Mouse (Mus musculus): ENCODE data around the gene Sos2. TPM values are rescaled to one million over a fixed set of nuclear protein-coding genes. Genes with fewer than 3 reads are reported as not detected.

The Sos2 gene
- total RNA-seq, 2 experiments from 2014 or later: 31.5 to 37.3 TPM

DNA sequence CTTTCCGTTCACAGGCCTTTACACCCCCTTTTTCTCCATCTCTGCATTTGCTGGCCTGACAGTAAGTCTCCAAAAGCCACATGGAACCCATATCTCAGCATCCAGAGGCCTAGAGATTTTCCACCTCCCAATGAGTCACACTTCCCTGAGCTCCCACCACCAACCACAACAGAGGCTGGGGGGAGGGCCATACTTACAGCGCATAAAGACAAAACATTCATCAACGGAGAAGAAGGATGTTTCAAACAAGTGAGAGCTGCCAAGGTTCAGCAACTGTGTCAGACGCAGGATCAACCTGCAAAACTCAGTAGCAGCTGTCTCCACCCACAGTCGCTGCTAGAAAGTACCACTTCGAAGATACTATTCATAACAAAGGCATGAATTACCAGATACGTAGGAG is 142.3 kb downstream of the Sos2 start:
- H3K4me3 ChIP-seq: no peak overlapping the region
- H3K27ac ChIP-seq: 0 out of 2 replicates have a peak overlapping the region, but pooled peaks have one; percentile 79
- no peak for TF ChIP-seq CTCF (conservative IDR thresholded peaks at IDR 0.05)
- peak; percentile 20 to 23 for DNase-seq (ENCODE audit: low spot score in 2 of 2)

DNA sequence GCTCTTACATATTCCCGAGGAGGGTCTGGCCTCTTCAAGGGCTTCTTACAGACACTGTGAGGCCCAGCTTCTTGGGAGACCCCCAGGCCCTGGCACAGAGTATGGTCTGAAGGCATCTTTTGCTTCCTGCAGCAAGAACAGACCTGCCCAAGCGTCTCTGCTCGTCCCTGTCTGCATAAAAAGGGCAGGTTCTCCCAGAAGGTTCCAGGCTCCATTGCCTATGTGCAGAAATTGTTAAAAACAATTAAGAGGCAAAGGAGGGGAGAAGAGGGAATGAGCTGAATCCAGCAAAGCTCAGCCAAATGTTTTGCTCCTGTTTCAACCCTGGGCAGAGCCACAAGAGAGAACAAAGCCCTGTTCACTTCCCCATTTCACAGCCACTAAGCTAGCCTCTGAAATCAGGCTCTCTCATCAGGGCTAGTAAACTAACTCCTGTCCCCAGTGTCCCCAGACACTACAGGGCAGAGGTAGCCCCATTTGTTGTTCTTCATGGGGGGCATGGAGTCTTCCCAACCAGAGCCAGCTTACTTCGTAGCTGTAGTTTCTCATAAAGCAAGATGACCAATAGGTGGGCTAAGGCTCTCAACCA is 143.2 kb downstream of the Sos2 start:
- peak overlapping the region; percentile 79 for H3K27ac ChIP-seq
- DNase-seq (ENCODE audit: low spot score in 2 of 2): no peak
- no peak for TF ChIP-seq CTCF (conservative IDR thresholded peaks at IDR 0.05)
- no peak overlapping the region for H3K4me3 ChIP-seq

DNA sequence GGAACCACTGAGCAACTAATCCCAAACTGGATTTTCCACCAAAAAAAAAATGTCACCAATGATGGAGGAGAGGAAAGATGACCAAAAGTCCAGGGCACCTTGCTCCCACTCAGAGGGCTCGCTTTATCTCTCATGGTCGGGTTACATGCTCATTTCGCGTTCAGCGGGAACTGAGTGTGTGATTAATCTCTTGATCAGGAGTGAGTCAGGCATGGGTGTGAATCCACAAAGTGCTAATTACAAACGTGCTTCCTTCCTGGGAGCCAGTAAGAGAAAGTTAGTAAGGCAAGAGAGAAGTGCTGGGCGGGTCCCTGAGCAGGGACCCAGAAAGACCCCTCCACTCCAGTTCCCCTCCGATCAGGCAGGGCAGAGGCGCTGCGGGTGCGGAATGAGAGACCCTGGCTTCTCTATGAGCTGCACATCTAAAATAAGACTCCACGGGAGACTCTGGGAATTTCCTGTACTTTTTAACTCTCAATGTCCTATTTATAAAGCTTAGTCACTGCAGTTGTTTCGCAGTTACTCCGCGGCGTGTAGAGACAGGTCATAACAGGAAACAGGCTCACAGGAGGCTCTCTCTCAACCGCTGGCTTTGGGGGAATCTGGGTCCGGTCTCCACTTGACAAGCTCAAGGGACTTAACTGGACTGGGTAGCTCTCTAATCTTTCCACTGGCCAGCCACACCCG is 143.8 kb downstream of the Sos2 start:
- DNase-seq (ENCODE audit: low spot score in 2 of 2): no peak
- Histone ChIP-seq H3K27ac (peak overlapping the region; percentile 79), H3K4me3 (peak overlapping the region; percentile 23)
- TF ChIP-seq CTCF (conservative IDR thresholded peaks at IDR 0.05): no peak

GRCm38 (mm10) chr12:69537243-69537674 is 144.4 kb downstream of the Sos2 start:
- Histone ChIP-seq H3K4me3 (peak overlapping the region; percentile 23), H3K27ac (peak overlapping the region; percentile 79)
- no peak; the same call in 1 of the 2 replicates for TF ChIP-seq CTCF (conservative IDR thresholded peaks at IDR 0.05)
- DNase-seq (ENCODE audit: low spot score in 2 of 2): no peak

DNA sequence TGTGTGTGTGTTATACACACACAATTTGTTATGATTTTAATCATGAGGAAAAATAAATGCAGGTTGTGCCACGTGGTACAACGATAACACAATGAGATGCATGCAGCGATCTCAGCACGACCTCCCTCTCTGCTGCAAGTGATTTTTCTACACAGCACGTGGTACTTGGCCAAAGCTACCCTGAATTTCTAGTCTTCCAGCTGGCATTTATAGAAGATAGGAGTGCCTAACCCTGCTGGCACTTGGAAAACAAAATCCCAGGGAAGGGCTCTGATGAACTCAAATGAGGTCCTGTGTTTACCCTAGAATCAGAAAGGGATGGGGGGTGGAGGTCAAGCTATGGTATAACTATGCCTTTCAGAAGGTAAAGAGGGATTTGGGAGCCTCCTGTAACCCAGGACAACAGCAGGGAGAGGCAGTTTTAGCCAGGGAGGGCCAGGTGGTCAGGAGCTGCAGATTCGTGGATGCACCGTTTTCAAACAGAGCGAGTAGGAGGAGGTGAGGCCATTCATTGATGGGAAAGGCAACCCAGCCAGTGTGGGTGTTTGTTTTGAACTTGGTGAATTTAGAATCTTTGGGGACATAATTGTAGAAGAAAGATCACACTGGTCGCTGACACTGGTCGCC is 144.9 kb downstream of the Sos2 start:
- Histone ChIP-seq H3K27ac (peak overlapping the region; percentile 79), H3K4me3 (no peak overlapping the region; the same call in 1 of the 2 replicates)
- TF ChIP-seq CTCF (conservative IDR thresholded peaks at IDR 0.05): no peak
- DNase-seq (ENCODE audit: low spot score in 2 of 2): no peak

Small RNA genes lying within 50 kb of the gene (microRNA-seq; reads per million reads assigned to microRNA genes)
- gene Gm23018: 0 reads per million in 2 experiments

Other genes starting within 250 kb of the Sos2 start
- gene Vcpkmt, start 98.8 kb downstream of the Sos2 start, total RNA-seq (2021): 10 to 100 TPM; 18.1 TPM
- gene L2hgdh, start 43.0 kb upstream of the Sos2 start, total RNA-seq (2021): 10 to 100 TPM; 14.9 to 17.9 TPM
- gene Atp5s, start 43.1 kb upstream of the Sos2 start, total RNA-seq (2021): 10 to 100 TPM; 30.0 to 33.3 TPM
- 10 to 100 TPM; 21.5 to 27.4 TPM for gene Cdkl1, start 109.4 kb upstream of the Sos2 start, total RNA-seq (2021)
- 100 to 1,000 TPM; 195 TPM for gene Atl1, start 210.8 kb upstream of the Sos2 start, total RNA-seq (2021)
- 10 to 100 TPM; 44.2 to 47.7 TPM for gene Map4k5, start 211.3 kb upstream of the Sos2 start, total RNA-seq (2021)

All from layer of hippocampus, adult 2 months (tissue).